In genomic region chr12:29178168-29178895, GRCm38 (mm10) we compare ENCODE assay signal across 18 mouse cellular contexts.
A peak's percentile ranks its signal among the peaks of the same experiment; 100 is the strongest.
DNase-seq lines count a peak whose midpoint lies in the region; ATAC-seq lines count a peak whose summit lies in the region.
"Had no signal": no experiment of that assay in that cellular context is flagged by ENCODE, and none has a peak within 500 bp of the region (broad histone marks: within the 10 kb centered on the region; RNA-seq: fewer than 3 reads in every experiment).

No protein-coding gene starts in this region.

- intact Hi-C loops in left cerebral cortex, postnatal 4 days (cut with DNase I): no loop called here

- H3K4me2 ChIP-seq in heart, embryonic 11.5 days: no peak overlapping the region
- H3K4me2 ChIP-seq in midbrain, embryonic 13.5 days (replicated peaks): no peak overlapping the region
- no peak overlapping the region for H3K4me2 ChIP-seq in midbrain, embryonic 16.5 days (ENCODE audit: low read length)
- H3K4me2 ChIP-seq: embryonic facial prominence, embryonic 13.5 days; limb, embryonic 13.5 days; neural tube, embryonic 13.5 days had no signal

- peak; percentile 76 for DNase-seq in heart, adult 11 months
- DNase-seq in 416B (ENCODE audit: low read depth): peak; percentile 15
- peak; percentile 79 for DNase-seq in adrenal gland, adult 8-10 months
- no peak for DNase-seq in left cerebral cortex, postnatal 4 days
- DNase-seq in layer of hippocampus, postnatal 10 days (ENCODE audit: low spot score in 2 of 2): no peak
- DNase-seq: B cell, adult 2 months; cerebellum, adult 8-10 months; heart, adult 2 months; right cerebral cortex, adult 18-20 months had no signal

- no peaks in the 10 kb centered on the region for H3K36me3 ChIP-seq in heart, embryonic 11.5 days (ENCODE audit: control insufficient read depth, insufficient read depth, low read length)
- H3K36me3 ChIP-seq in midbrain, embryonic 13.5 days: no peaks in the 10 kb centered on the region
- no peaks in the 10 kb centered on the region for H3K36me3 ChIP-seq in midbrain, embryonic 16.5 days (ENCODE audit: control insufficient read depth, insufficient read depth, low read length)
- H3K36me3 ChIP-seq: embryonic facial prominence, embryonic 13.5 days; limb, embryonic 13.5 days; neural tube, embryonic 13.5 days had no signal

- no peak overlapping the region for H3K27ac ChIP-seq in heart, embryonic 11.5 days (ENCODE audit: low read depth, low read length)
- no peak overlapping the region for H3K27ac ChIP-seq in midbrain, embryonic 13.5 days
- no peak overlapping the region for H3K27ac ChIP-seq in midbrain, embryonic 16.5 days (ENCODE audit: low read length)
- H3K27ac ChIP-seq: embryonic facial prominence, embryonic 13.5 days; heart, adult 2 months; layer of hippocampus, adult 2 months; limb, embryonic 13.5 days; liver, embryonic 14.5 days; neural tube, embryonic 13.5 days had no signal

- WGBS in heart, embryonic 11.5 days (ENCODE audit: insufficient replicate concordance): 54% methylated on average over 14 of the region's 14 CpGs
- 65% methylated on average over 14 of the region's 14 CpGs for WGBS in midbrain, embryonic 13.5 days
- WGBS in midbrain, embryonic 16.5 days: 67% methylated on average over 14 of the region's 14 CpGs

- ATAC-seq in heart, embryonic 11.5 days (replicated peaks; ENCODE audit: insufficient number of reproducible peaks, low FRiP score, low TSS enrichment): no peak
- 0 out of 2 replicates have a peak, but pooled peaks have one; percentile 51 for ATAC-seq in midbrain, embryonic 13.5 days
- ATAC-seq in midbrain, embryonic 16.5 days: no peak
- ATAC-seq: Patski had no signal

- H3K9ac ChIP-seq in heart, embryonic 11.5 days (ENCODE audit: low read depth, low read length): no peak overlapping the region
- H3K9ac ChIP-seq in midbrain, embryonic 13.5 days (replicated peaks): no peak overlapping the region
- H3K9ac ChIP-seq in midbrain, embryonic 16.5 days (ENCODE audit: low read depth, low read length): no peak overlapping the region
- H3K9ac ChIP-seq: embryonic facial prominence, embryonic 13.5 days; limb, embryonic 13.5 days; liver, embryonic 14.5 days; neural tube, embryonic 13.5 days had no signal

- H3K4me1 ChIP-seq in heart, embryonic 11.5 days (ENCODE audit: control insufficient read depth, insufficient read depth, low read length): no peaks in the 10 kb centered on the region
- peaks cover 20% of the 10 kb centered on the region for H3K4me1 ChIP-seq in midbrain, embryonic 13.5 days (replicated peaks)
- peaks cover 7% of the 10 kb centered on the region; the same call in 1 of the 2 replicates for H3K4me1 ChIP-seq in midbrain, embryonic 16.5 days (ENCODE audit: control insufficient read depth, insufficient read depth, low read length)
- H3K4me1 ChIP-seq: embryonic facial prominence, embryonic 13.5 days; limb, embryonic 13.5 days had no signal

- H3K4me3 ChIP-seq in heart, embryonic 11.5 days (ENCODE audit: low read depth, low read length): no peak overlapping the region
- H3K4me3 ChIP-seq in midbrain, embryonic 13.5 days (replicated peaks): no peak overlapping the region
- no peak overlapping the region for H3K4me3 ChIP-seq in midbrain, embryonic 16.5 days (ENCODE audit: low read depth, low read length)
- H3K4me3 ChIP-seq: embryonic facial prominence, embryonic 13.5 days; heart, adult 2 months; layer of hippocampus, adult 2 months; limb, embryonic 13.5 days; neural tube, embryonic 13.5 days had no signal

- 0 out of 2 replicates have a peak, but pooled peaks cover 2% of the 10 kb centered on the region for H3K27me3 ChIP-seq in heart, embryonic 11.5 days (ENCODE audit: control insufficient read depth, insufficient read depth, low read length)
- no peaks in the 10 kb centered on the region for H3K27me3 ChIP-seq in midbrain, embryonic 13.5 days
- H3K27me3 ChIP-seq in midbrain, embryonic 16.5 days (ENCODE audit: control insufficient read depth, insufficient read depth, low read depth, low read length): no peaks in the 10 kb centered on the region
- H3K27me3 ChIP-seq: embryonic facial prominence, embryonic 13.5 days; limb, embryonic 13.5 days; neural tube, embryonic 13.5 days; Patski had no signal

- no peaks in the 10 kb centered on the region for H3K9me3 ChIP-seq in heart, embryonic 11.5 days (replicated peaks; ENCODE audit: control insufficient read depth, low read length)
- no peaks in the 10 kb centered on the region for H3K9me3 ChIP-seq in midbrain, embryonic 13.5 days
- H3K9me3 ChIP-seq in midbrain, embryonic 16.5 days (replicated peaks; ENCODE audit: control insufficient read depth, low read length, poor library complexity, severe bottlenecking): no peaks in the 10 kb centered on the region
- H3K9me3 ChIP-seq: embryonic facial prominence, embryonic 13.5 days; limb, embryonic 13.5 days; neural tube, embryonic 13.5 days had no signal

Comparison
In these comparisons a context has a peak if more than half of its experiments do, and no peak if none do; other contexts are left out.
1. DNase-seq: peak in heart, adult 11 months (single experiment), 416B (single experiment) and adrenal gland, adult 8-10 months (single experiment); none in left cerebral cortex, postnatal 4 days (single experiment) and layer of hippocampus, postnatal 10 days (0 of 2).